Mouse (Mus musculus): Measurements from ENCODE around the gene Zfp969. TPM values are rescaled to one million over a fixed set of nuclear protein-coding genes. Genes with fewer than 3 reads are reported as not detected.

Gene Zfp969
- not detected for polyA plus RNA-seq (2014; fragmentation: Illumina TruSeq; extraction: RNeasy Lipid Tissue Mini Kit (QIAGEN cat#74804))

GRCm38 (mm10) chr2:175703546-175703945, at the start of gene Zfp969:
TSS of gene Zfp969 (minus strand) at chr2:175703646.

GRCm38 (mm10) chr2:175741237-175741636, 37.8 kb upstream of the Zfp969 start, which contains the start of gene Gm2007:
TSS of gene Gm2007 (plus strand) at chr2:175741537.

GRCm38 (mm10) chr2:175643678-175644077, 59.8 kb downstream of the Zfp969 start, which contains the start of gene Gm11007:
TSS of gene Gm11007 (plus strand) at chr2:175643978.

Other genes with a start within 250 kb of the Zfp969 start
- 60.7 TPM for gene Zfp965, start 233.7 kb downstream of the Zfp969 start, polyA plus RNA-seq (2014; fragmentation: Illumina TruSeq; extraction: RNeasy Lipid Tissue Mini Kit (QIAGEN cat#74804))
- 2.4 TPM for gene Gm11007, start 59.7 kb downstream of the Zfp969 start, polyA plus RNA-seq (2014; fragmentation: Illumina TruSeq; extraction: RNeasy Lipid Tissue Mini Kit (QIAGEN cat#74804))
- 2.4 TPM for gene Gm2007, start 37.9 kb upstream of the Zfp969 start, polyA plus RNA-seq (2014; fragmentation: Illumina TruSeq; extraction: RNeasy Lipid Tissue Mini Kit (QIAGEN cat#74804))
- gene Gm14288, start 97.4 kb upstream of the Zfp969 start, polyA plus RNA-seq (2014; fragmentation: Illumina TruSeq; extraction: RNeasy Lipid Tissue Mini Kit (QIAGEN cat#74804)) = 12.0 TPM
- gene Gm6710, start 165.6 kb upstream of the Zfp969 start, polyA plus RNA-seq (2014; fragmentation: Illumina TruSeq; extraction: RNeasy Lipid Tissue Mini Kit (QIAGEN cat#74804)) = 56.7 TPM
- gene Zfp966, start 227.5 kb upstream of the Zfp969 start, polyA plus RNA-seq (2014; fragmentation: Illumina TruSeq; extraction: RNeasy Lipid Tissue Mini Kit (QIAGEN cat#74804)) = 60.9 TPM